Mouse (Mus musculus): ENCODE results near the gene Itgae. TPM values are rescaled to one million over a fixed set of nuclear protein-coding genes. Genes with fewer than 3 reads are reported as not detected.

The Itgae gene
- total RNA-seq (2021) = not detected

GRCm38 (mm10) chr11:73090283-73090682 is at the start of gene Itgae:
TSS of gene Itgae (plus strand) at chr11:73090583.
- intact Hi-C loops (cut with DNase I) = no loop called here
- DNase-seq = no peak

DNA sequence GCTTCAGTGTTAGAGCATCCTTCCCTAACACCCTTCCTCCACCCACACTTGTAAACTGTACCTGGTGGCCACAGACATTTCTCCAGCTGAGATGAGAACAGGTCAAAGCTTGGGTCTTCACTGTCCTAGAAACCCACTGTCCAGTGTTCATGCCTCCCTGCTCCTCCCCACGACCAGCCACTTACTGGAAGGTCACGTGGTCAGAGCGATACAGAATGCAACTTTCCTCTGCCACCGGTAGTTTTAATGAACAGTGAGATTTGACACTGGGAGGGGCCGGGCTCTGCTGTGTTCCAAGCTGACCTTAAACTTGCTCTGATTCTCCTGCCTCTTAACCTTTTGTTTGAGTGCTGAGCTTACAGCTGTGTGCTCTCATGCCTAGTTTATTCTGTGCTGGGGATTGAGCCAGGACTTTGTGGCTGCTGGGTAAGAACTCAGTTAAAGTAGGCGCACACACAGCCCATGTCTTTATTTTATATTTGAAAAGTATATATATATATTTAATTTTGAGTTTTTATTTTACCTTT is 46.1 kb upstream of the Itgae start:
- no peak for DNase-seq
- intact Hi-C loops (cut with DNase I) = no loop called here

- intact Hi-C loops (cut with DNase I) = loop anchor here (5.0 kb wide), 2 partner anchors 37 to 117 kb away; no protein-coding TSS in a partner anchor
- no peak for DNase-seq
Observed at GRCm38 (mm10) chr11:73044789-73045188, 45.6 kb upstream of the Itgae start.

DNA sequence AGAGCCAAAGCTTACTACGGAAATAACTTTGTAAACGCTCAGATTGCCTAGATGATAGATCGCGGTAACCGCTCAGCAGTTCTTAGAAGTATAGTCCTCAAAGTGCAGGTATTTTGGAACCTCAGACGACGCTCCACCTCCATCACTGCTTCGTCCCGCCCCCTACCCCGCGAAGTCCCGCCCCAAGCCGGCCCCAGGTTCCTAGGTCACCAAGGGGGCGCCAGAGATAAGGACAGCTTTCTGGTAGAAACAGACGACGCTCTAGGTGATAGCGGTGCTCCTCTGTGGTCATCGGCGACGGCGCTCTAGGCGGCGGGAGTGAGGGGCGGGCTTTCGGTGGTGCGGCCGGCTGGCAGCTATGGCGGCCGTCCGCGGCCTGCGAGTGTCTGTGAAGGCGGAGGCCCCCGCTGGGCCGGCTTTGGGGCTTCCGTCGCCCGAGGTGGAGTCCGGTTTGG is 42.8 kb upstream of the Itgae start, which contains the start of gene Ncbp3:
Ncbp3 (plus strand) TSS at position 242 of the 455 bp plus-strand sequence.
- intact Hi-C loops (cut with DNase I) = loop anchor here (5.0 kb wide), 2 partner anchors 40 to 120 kb away; no protein-coding TSS in a partner anchor
- DNase-seq = peak; percentile 97

GRCm38 (mm10) chr11:73048030-73048876 is 42.1 kb upstream of the Itgae start:
- no peak for DNase-seq
- intact Hi-C loops (cut with DNase I) = loop anchor here (5.0 kb wide), 2 partner anchors 41 to 121 kb away; no protein-coding TSS in a partner anchor

DNA sequence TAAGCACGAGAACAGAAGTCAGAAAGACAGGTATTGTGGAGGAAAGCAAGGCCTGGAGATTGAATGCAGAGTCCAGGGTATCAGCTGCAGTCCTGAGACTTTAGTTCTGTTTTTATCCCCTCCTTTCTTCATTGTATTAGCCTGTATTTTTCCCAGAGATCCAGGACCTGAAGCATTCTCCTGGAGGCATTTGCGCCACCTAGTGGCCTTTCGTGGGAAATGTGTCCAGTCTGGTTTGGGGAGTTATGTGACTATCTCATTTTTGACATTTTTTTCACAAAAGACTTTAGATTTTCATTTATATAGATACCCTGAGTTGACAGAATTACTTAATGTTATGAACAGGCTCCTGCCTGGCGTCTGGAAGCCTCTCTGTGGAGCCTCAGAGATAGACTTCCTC is 41.0 kb upstream of the Itgae start:
- intact Hi-C loops (cut with DNase I) = loop anchor here (5.0 kb wide), 2 partner anchors 42 to 122 kb away; no protein-coding TSS in a partner anchor
- peak; percentile 80 for DNase-seq

- intact Hi-C loops (cut with DNase I) = no loop called here
- DNase-seq = no peak
Observed at GRCm38 (mm10) chr11:73052795-73053194, 37.6 kb upstream of the Itgae start.

DNA sequence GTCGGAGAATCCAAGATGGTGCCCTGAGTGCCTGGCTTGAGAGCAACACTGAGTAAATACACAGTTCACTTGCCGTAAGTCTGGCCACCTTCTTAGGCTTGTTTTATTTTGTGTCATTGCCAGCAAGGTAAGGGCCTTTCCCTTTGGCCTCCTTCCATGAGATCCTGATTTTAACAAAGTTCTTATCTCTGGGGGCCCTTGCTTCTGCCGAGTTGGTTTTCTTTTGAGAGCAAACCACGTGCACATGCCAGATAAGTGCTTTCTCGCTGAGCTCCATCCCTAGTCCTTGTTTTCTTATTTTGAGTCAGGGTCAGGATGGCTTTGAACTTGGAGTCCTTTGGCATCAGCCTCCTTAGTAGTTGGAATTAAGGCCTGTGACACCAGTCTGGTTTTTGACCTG is 32.7 kb upstream of the Itgae start:
- intact Hi-C loops (cut with DNase I) = no loop called here
- DNase-seq = no peak

GRCm38 (mm10) chr11:73059630-73060029 is 30.8 kb upstream of the Itgae start:
- intact Hi-C loops (cut with DNase I) = no loop called here
- DNase-seq = no peak

DNA sequence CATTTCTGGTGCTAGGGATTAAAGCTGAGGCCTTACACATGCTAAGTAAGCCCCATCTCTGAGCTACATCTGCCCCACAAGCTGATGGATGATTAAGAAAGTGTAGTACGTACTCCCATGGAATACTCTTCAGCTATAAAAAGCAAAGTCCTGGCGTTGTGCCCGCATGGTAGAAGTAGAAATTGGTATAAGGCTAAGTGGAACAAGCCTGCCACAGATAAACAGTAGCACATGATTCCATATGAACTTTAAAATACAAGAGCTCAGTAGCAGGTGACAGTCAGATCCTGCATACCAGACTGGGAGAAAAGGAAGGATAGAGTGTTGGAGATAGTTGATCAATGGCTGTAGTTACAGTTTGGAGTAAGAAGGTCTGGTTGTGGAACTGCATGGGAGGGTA is 29.0 kb upstream of the Itgae start:
- intact Hi-C loops (cut with DNase I) = no loop called here
- DNase-seq = no peak

DNA sequence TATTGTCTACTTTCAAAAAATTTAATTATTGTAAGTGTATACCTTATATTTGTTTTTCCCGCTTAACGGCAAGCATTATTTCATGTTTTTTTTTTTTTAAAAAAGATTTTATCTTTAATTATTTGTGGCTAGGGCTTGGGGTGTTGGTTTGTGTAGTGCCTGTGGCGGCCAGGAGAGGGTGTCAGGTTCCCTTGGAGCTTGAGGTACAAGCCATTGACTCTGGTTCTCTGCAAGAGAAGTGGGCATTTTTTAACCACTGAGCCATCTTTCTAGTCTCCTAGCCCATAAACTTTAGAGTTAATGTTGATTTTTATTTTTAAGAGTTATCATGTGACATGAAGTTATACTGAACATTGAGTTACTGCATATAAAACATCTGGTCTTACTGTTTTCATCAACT is 18.5 kb upstream of the Itgae start:
- intact Hi-C loops (cut with DNase I) = loop anchor here (10.0 kb wide), 1 partner anchor 1303 kb away; no protein-coding TSS in a partner anchor
- peak; percentile 37 for DNase-seq

- intact Hi-C loops (cut with DNase I) = loop anchor here (10.0 kb wide), 1 partner anchor 1299 kb away; no protein-coding TSS in a partner anchor
- no peak for DNase-seq
Observed at GRCm38 (mm10) chr11:73076295-73076694, 14.1 kb upstream of the Itgae start.

DNA sequence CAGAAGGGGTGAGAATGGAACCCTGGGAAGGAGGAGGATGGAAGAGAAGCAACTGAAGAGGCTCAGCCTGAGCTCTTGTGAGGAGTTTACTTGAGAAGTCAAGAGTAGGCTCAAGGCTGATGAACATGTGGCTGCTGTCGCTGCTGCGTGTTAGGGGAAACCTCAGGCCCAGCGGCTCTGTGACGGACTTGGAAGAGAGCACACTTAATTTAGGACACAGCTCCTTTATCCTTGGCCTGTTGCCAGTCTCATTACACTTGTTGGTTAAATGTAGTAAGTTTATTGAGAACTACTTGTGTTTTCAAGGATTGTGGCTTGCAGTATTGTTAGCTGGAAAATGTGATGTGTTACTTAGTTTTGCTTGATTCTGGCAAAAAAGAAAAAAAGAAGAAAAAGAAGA is 13.7 kb upstream of the Itgae start:
- DNase-seq = no peak

GRCm38 (mm10) chr11:73077211-73077720 is 13.1 kb upstream of the Itgae start:
- no peak for DNase-seq
- intact Hi-C loops (cut with DNase I) = loop anchor here (10.0 kb wide), 1 partner anchor 1298 kb away; no protein-coding TSS in a partner anchor

More for the DNA sequence above, 13.7 kb upstream of the Itgae start:
- intact Hi-C loops (cut with DNase I) = loop anchor here (10.0 kb wide), 1 partner anchor 1298 kb away; no protein-coding TSS in a partner anchor

DNA sequence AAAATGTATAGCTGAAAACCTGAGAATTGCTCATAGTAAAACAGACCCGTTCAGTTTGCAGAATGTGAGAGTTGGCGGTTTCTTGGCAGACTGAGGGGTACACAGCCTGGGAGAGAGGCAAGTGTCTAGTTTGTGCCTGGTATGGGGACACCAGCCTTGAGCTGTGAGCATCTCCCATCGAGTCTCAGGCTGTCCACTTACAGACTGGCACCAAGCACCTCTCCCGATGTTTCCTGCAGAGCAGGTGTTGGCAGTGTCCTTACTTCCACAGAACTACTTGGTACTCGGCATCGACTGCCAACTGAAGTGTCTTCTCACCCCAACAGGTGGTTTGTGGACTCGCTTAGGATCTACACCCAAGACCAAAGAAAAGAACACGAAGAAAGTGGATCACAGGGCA is 11.8 kb upstream of the Itgae start:
- intact Hi-C loops (cut with DNase I) = loop anchor here (10.0 kb wide), 1 partner anchor 1296 kb away; no protein-coding TSS in a partner anchor
- DNase-seq = no peak

DNA sequence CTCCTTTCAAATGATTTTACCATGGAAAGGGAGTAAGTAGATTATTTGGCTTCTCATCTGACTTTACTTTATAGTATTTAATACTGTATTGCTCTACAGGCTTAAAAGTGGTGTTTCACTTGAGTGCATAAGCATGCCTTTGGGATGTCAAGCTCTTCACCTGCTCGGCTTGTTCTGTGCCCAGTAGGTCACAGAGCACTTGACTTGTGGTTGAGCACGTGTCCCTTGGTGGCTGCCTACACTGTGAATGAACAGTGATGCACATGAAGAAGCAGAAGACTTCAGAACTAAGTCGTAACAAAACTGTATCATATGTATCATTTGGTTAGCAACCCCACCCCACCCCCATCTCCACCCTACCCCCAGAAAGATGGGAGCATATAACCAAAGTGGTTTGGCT is 10.1 kb upstream of the Itgae start:
- intact Hi-C loops (cut with DNase I) = no loop called here
- DNase-seq = no peak

DNA sequence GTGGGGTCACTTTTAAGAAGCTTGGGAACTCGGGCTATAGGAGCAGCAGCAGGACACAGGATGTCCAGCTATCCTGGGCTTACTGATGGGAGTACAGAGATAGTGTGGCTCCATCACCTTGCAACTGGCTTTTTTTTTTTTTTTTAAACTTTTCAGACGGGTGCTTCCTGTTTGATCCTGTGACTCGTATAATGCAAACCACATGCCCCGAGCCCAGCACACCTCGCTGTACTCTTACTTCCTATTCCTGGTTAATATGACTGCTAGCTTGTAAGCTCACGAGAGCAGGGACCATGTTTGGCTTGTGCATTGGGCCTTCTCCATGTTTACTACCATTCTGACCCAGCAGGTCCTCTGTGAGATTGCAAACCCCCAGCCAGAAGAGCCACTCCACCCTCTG is 6.1 kb upstream of the Itgae start:
- intact Hi-C loops (cut with DNase I) = no loop called here
- DNase-seq = no peak

- peak; percentile 57 for DNase-seq
- intact Hi-C loops (cut with DNase I) = no loop called here
Observed at GRCm38 (mm10) chr11:73084804-73085231, 5.6 kb upstream of the Itgae start.

GRCm38 (mm10) chr11:73085391-73085790 is 5.0 kb upstream of the Itgae start:
- DNase-seq = no peak
- intact Hi-C loops (cut with DNase I) = no loop called here

DNA sequence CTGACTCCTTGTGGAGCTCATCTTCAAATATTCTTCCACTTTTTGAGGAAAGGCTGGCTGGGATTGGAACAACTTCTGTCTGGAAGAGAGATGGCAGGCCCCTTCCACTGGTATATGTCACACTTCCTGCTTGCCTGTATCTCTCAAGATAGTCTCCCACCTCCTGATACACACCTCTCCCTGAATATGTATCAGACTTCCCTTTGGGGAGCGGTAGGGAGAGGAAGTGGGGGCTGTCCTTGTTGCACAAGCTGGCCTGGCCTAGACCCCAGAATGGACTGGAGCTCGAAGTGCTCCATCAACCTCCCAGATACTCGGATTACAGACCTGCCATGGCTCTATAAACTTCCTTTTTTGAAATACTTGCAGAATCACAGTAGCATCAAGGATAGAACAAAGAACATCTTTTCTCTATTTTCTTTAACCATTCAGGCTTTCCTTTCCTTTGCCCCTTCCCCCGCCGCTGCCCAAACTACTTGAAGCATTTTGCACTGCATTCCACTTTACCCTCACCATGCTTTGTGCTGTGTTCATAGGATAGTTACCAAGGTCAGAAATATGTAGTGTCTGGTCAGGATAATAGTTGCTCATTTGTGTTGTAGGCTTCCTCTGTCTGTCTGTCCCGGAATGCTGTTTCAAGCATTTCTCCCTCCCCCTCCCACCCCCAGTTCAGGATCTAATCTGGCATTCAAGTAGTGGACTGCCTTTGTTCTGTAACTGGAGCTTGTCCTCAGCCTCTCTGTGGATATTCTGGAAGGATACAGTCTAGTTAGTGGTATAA is 2.5 kb upstream of the Itgae start:
- intact Hi-C loops (cut with DNase I) = no loop called here
- DNase-seq = no peak

Measured in left cerebral cortex, postnatal 4 days (tissue).